Mouse (Mus musculus) c-Kit-positive CD71-positive TER-119-negative erythroid progenitor cells, embryonic 14.5 days (primary cell): ENCODE measurements around the gene Olfr3.

Experiments
- DNase-seq: peaks from one replicate; pipeline ENCODE4 v3.0.0-alpha.2; 2013; ENCODE audit warnings: low read depth

The Olfr3 gene

DNA sequence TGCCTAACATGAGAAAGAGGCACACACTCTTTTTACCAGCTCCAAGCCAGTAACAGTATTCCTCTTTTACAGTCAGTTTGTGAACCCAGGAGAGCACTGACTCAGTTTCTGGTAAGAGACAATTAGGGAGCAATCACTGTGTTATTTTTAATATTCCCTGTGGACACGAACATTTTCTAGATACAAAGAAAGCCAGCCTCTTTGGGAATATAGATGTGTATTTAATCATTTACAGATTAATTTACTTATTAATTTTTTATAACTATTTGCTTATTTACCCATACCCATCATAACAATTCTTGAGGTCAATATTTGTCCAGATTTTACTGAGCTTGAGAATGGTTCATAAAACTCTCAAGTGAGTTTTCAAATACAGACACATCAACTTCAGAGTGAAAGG is at the start of gene Olfr3:
Olfr3 (minus strand) TSS at position 101 of the 400 bp plus-strand sequence.
- no peak for DNase-seq

DNA sequence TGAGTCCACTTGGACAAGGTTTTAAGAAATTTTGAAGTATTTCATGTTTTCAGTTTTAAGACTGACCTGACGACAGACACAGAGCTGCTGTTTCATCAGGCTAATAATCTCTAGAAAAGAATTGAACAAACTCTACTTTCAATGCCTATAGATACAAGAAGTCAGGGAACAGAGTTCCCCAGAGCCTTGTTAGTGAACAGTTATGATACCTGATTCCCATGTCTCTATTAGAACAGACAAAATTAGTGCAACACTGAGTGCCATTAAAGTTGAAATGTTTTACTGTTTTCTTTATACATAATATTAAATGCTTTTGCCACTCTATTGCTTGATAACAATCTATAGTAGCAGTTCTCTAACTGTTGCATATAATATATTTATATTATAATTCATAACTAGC is 45.7 kb upstream of the Olfr3 start, which contains the start of gene Olfr351:
Olfr351 (minus strand) TSS at position 101 of the 400 bp plus-strand sequence.
- no peak for DNase-seq

DNA sequence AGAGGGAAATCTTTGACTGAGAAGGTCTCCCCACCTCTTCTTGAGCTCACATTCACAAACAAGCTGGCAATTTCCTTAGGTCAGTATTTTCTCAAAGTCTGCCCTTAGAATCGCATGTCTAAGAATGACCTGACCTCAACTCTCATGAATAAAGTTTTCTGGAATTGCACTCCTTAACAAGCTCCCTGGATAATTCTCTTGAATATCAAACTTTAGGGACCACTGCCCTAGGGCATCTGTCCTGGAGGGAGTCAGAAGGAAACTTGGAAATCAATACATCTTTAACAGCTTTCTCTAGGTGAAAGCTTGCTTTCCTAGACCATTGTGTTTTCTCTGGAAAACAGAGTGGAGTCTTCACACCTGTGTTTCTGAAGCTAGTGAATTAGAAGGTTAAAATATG is 29.2 kb upstream of the Olfr3 start, which contains the start of gene Olfr350:
Olfr350 (plus strand) TSS at position 301 of the 400 bp plus-strand sequence.
- DNase-seq = no peak

DNA sequence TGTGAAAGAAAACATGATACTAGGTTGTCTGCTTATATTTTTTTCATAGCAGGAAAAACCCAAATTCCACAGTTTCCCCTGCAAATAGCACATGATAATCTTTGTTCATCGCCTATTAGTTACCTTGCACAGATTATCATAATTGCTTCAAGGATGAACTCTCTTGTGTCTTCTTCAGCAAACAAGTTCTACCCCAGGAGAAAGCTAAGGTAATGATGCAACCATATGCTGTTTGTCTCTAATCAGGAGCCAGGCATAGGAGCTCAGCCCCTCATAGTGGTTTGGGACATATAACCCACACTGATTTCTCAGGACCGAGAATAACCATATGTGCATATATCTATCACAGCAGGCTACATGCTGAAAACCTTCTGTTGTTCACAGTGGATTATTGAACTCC is 26.6 kb downstream of the Olfr3 start, which contains the start of gene Olfr50:
Olfr50 (plus strand) TSS at position 301 of the 400 bp plus-strand sequence.
- DNase-seq = no peak

DNA sequence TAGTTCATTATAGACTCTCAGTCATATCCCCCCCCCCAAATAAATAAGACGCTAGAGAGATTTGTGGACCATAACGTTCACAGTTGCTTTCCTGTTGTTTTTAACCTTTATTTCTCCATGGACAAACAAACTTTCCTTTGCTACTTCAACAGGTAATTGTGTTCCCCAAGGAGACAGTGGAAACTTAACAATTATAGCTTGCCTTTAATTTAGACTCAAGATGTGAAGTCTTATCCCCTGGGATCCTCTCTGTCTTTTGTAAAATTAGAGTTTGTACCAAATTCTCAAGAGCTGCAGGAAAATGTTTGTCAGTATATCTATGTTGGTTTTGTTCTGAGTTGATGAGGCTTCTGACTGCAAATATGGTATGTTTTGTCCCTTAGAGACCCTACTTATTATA is 32.9 kb downstream of the Olfr3 start, which contains the start of gene Olfr348:
Olfr348 (plus strand) TSS at position 301 of the 400 bp plus-strand sequence.
- no peak for DNase-seq
